Mouse (Mus musculus) myocyte (in vitro differentiated cells): ENCODE results near the gene Zmynd10. TPM values are rescaled to one million over a fixed set of nuclear protein-coding genes. Genes with fewer than 3 reads are reported as not detected.

Source experiments
- H3K27me3 ChIP-seq: one replicate; pipeline ENCODE4 v1.6.1; 2011; ENCODE audit not compliant: control insufficient read depth, insufficient read depth, insufficient read length
- H3K36me3 ChIP-seq: one replicate; pipeline ENCODE4 v1.6.1; 2011; ENCODE audit not compliant: control insufficient read depth, insufficient read depth
- H3K4me2 ChIP-seq: one replicate; pipeline ENCODE4 v1.6.1; 2011; ENCODE audit warnings: low read depth, control low read depth
- H3K4me3 ChIP-seq: one replicate; pipeline ENCODE4 v1.5.1; 2011; ENCODE audit warnings: mild to moderate bottlenecking, control low read depth, moderate library complexity
- H3K79me2 ChIP-seq: one replicate; pipeline ENCODE4 v1.6.1; 2011; ENCODE audit not compliant: control insufficient read depth, insufficient read depth
- H3ac ChIP-seq: one replicate; pipeline ENCODE4 v1.6.1; 2011; ENCODE audit not compliant: control insufficient read depth, insufficient read length
- CEBPB ChIP-seq: IDR thresholded peaks from 2 replicates; pipeline ENCODE4 v1.6.1; 2011; ENCODE audit warnings: mild to moderate bottlenecking, moderate library complexity; ENCODE audit not compliant: poor library complexity, insufficient read depth, severe bottlenecking
- E2F4 ChIP-seq: IDR thresholded peaks from one replicate; pipeline ENCODE4 v1.6.1; 2011; ENCODE audit warnings: mild to moderate bottlenecking, control low read depth, moderate library complexity; ENCODE audit not compliant: insufficient read depth
- MAX ChIP-seq: IDR thresholded peaks from one replicate; pipeline ENCODE4 v1.6.1; 2011; ENCODE audit warnings: low read depth, mild to moderate bottlenecking, control low read depth
- MYOD1 ChIP-seq, 3 experiments: IDR thresholded peaks; one replicate each; pipeline ENCODE4 v1.6.1; 2011; ENCODE audit warnings: control low read depth in 2 of 3, low read depth in 2 of 3, mild to moderate bottlenecking in 2 of 3, moderate library complexity in 1 of 3; ENCODE audit not compliant: insufficient read length in 2 of 3, control insufficient read depth in 1 of 3
- MYOG ChIP-seq, 3 experiments: IDR thresholded peaks; one replicate each; pipeline ENCODE4 v1.6.1; 2011; ENCODE audit warnings: control low read depth in 2 of 3, low read depth in 2 of 3, mild to moderate bottlenecking in 2 of 3; ENCODE audit not compliant: insufficient read length in 2 of 3, control insufficient read depth in 1 of 3, insufficient read depth in 1 of 3
- POLR2A ChIP-seq: IDR thresholded peaks from one replicate; pipeline ENCODE4 v1.6.1; 2011; ENCODE audit warnings: low read depth, mild to moderate bottlenecking, control low read depth, moderate library complexity; ENCODE audit not compliant: insufficient read length
- POLR2AphosphoS2 ChIP-seq: IDR thresholded peaks from one replicate; pipeline ENCODE4 v1.6.1; 2011; ENCODE audit warnings: low read depth, control low read depth; ENCODE audit not compliant: insufficient read length
- REST ChIP-seq: IDR thresholded peaks from one replicate; pipeline ENCODE4 v1.6.1; 2011; ENCODE audit warnings: mild to moderate bottlenecking, control low read depth, moderate library complexity; ENCODE audit not compliant: insufficient read depth, insufficient read length
- SRF ChIP-seq: IDR thresholded peaks from one replicate; pipeline ENCODE4 v1.6.1; 2011; ENCODE audit warnings: low read depth; ENCODE audit not compliant: control insufficient read depth, insufficient read length
- TCF12 ChIP-seq: IDR thresholded peaks from one replicate; pipeline ENCODE4 v1.6.1; 2011; ENCODE audit warnings: mild to moderate bottlenecking, control low read depth; ENCODE audit not compliant: poor library complexity, insufficient read depth, severe bottlenecking
- TCF3 ChIP-seq: IDR thresholded peaks from one replicate; pipeline ENCODE4 v1.6.1; 2011; ENCODE audit warnings: low read depth, control low read depth; ENCODE audit not compliant: insufficient read length
- USF1 ChIP-seq: IDR thresholded peaks from one replicate; pipeline ENCODE4 v1.6.1; 2011; ENCODE audit warnings: low read depth, mild to moderate bottlenecking, control low read depth, moderate library complexity
- polyA plus RNA-seq: library from polyadenylated mRNA; unstranded; fragments of >200 nt; fragmentation: generic; extraction: Trizol; gene quantifications from one replicate; pipeline ENCODE4 v1.2.1, GENCODE M21; 2012; ENCODE audit warnings: missing spikeins

Gene Zmynd10
- polyA plus RNA-seq, 1 experiment = 0.52 TPM

- no peak overlapping the region for H3ac ChIP-seq
- H3K79me2 ChIP-seq = no peaks in the 10 kb centered on the region
- H3K4me2 ChIP-seq = no peak overlapping the region
- H3K36me3 ChIP-seq = peaks cover 7% of the 10 kb centered on the region
- no peak overlapping the region for H3K4me3 ChIP-seq
- no peak for TF ChIP-seq POLR2A
- TF ChIP-seq REST = no peak
- TF ChIP-seq TCF3 = no peak
- TF ChIP-seq POLR2AphosphoS2 = no peak
- TF ChIP-seq MYOD1 (IDR thresholded peaks at IDR 0.05; ENCODE audit: control insufficient read depth in 1 of 3, insufficient read length in 2 of 3, low read depth in 2 of 3) = no peak
- no peak for TF ChIP-seq CEBPB
- no peak for TF ChIP-seq MYOG (IDR thresholded peaks at IDR 0.05; ENCODE audit: control insufficient read depth in 1 of 3, insufficient read depth in 1 of 3, insufficient read length in 2 of 3, low read depth in 2 of 3)
- no peak for TF ChIP-seq SRF
- TF ChIP-seq TCF12 = no peak
- no peak for TF ChIP-seq USF1
- TF ChIP-seq E2F4 = no peak
- TF ChIP-seq MAX = no peak
- no peaks in the 10 kb centered on the region for H3K27me3 ChIP-seq
Observed at GRCm38 (mm10) chr9:107599433-107599832, 52.3 kb downstream of the Zmynd10 start.

GRCm38 (mm10) chr9:107599842-107600241, 52.7 kb downstream of the Zmynd10 start:
- TF ChIP-seq REST = no peak
- TF ChIP-seq POLR2AphosphoS2 = no peak
- no peak for TF ChIP-seq TCF3
- TF ChIP-seq MAX = no peak
- no peak overlapping the region for H3K4me2 ChIP-seq
- peaks cover 7% of the 10 kb centered on the region for H3K36me3 ChIP-seq
- H3ac ChIP-seq = no peak overlapping the region
- no peak overlapping the region for H3K4me3 ChIP-seq
- no peaks in the 10 kb centered on the region for H3K79me2 ChIP-seq
- no peaks in the 10 kb centered on the region for H3K27me3 ChIP-seq

DNA sequence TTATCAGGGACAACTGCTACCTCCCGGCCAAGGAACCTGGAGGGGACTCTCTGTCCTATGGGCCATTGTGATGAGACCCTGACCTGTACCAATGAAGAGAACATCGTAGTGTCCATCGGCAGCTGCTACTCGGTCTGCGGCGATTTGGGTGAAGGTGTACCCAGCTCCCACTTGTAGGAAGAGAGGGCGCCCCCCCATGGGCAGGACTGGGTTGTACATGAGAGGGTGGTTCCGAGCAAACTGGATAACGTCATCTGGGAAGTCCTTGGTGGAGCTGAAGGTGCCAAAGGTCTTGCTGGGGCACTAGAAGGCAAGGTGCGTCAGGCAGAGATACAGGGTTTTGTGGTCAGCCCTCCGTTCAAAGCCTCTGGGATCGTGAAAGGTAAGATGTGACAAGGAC, 53.6 kb downstream of the Zmynd10 start:
- TF ChIP-seq USF1 (no peak), POLR2AphosphoS2 (no peak), SRF (no peak), TCF12 (no peak), POLR2A (no peak), MYOD1 (IDR thresholded peaks at IDR 0.05; ENCODE audit: control insufficient read depth in 1 of 3, insufficient read length in 2 of 3, low read depth in 2 of 3) (no peak), MYOG (IDR thresholded peaks at IDR 0.05; ENCODE audit: control insufficient read depth in 1 of 3, insufficient read depth in 1 of 3, insufficient read length in 2 of 3, low read depth in 2 of 3) (no peak), MAX (no peak), E2F4 (no peak), TCF3 (no peak)
- Histone ChIP-seq H3K4me2 (no peak overlapping the region), H3K79me2 (no peaks in the 10 kb centered on the region), H3K4me3 (no peak overlapping the region), H3K36me3 (peaks cover 7% of the 10 kb centered on the region), H3ac (no peak overlapping the region), H3K27me3 (no peaks in the 10 kb centered on the region)

Other genes starting within 250 kb of the Zmynd10 start
- gene Hemk1, start 208.9 kb upstream of the Zmynd10 start, polyA plus RNA-seq = 17.7 TPM
- gene 6430571L13Rik, start 206.7 kb upstream of the Zmynd10 start, polyA plus RNA-seq = 0.38 TPM
- gene Cacna2d2, start 147.7 kb upstream of the Zmynd10 start, polyA plus RNA-seq = 0.50 TPM
- gene Tmem115, start 13.4 kb upstream of the Zmynd10 start, polyA plus RNA-seq = 43.4 TPM
- 18.8 TPM for gene Cyb561d2, start 5.1 kb upstream of the Zmynd10 start, polyA plus RNA-seq
- gene Nprl2, start 5.1 kb upstream of the Zmynd10 start, polyA plus RNA-seq = 24.6 TPM
- 59.3 TPM for gene Rassf1, start 4.3 kb downstream of the Zmynd10 start, polyA plus RNA-seq
- gene Tusc2, start 16.0 kb downstream of the Zmynd10 start, polyA plus RNA-seq = 25.0 TPM
- 34.2 TPM for gene Hyal2, start 20.6 kb downstream of the Zmynd10 start, polyA plus RNA-seq
- 3.3 TPM for gene Hyal1, start 29.6 kb downstream of the Zmynd10 start, polyA plus RNA-seq
- gene Naa80, start 31.6 kb downstream of the Zmynd10 start, polyA plus RNA-seq = 13.8 TPM
- 0.43 TPM for gene Hyal3, start 33.5 kb downstream of the Zmynd10 start, polyA plus RNA-seq
- 29.4 TPM for gene Ifrd2, start 40.3 kb downstream of the Zmynd10 start, polyA plus RNA-seq
- 59.9 TPM for gene Sema3b, start 61.9 kb downstream of the Zmynd10 start, polyA plus RNA-seq
- gene Gnai2, start 88.1 kb downstream of the Zmynd10 start, polyA plus RNA-seq = 499 TPM
- gene Slc38a3, start 122.2 kb downstream of the Zmynd10 start, polyA plus RNA-seq = 0.06 TPM
- gene Gnat1, start 132.4 kb downstream of the Zmynd10 start, polyA plus RNA-seq = not detected
- 1.4 TPM for gene Sema3f, start 163.2 kb downstream of the Zmynd10 start, polyA plus RNA-seq
- 37.6 TPM for gene Rbm5, start 223.7 kb downstream of the Zmynd10 start, polyA plus RNA-seq